Mouse (Mus musculus): ENCODE measurements around the gene Serpina1f. TPM values are rescaled to one million over a fixed set of nuclear protein-coding genes. Genes with fewer than 3 reads are reported as not detected.
A peak's percentile ranks its signal among the peaks of the same experiment; 100 is the strongest.
"Not testable (repeated sequence)": the region's sequence is repeated elsewhere in the genome, so short reads cannot be mapped to it uniquely, and the experiment has no call there.

Gene Serpina1f
- not detected for total RNA-seq (2021)

DNA sequence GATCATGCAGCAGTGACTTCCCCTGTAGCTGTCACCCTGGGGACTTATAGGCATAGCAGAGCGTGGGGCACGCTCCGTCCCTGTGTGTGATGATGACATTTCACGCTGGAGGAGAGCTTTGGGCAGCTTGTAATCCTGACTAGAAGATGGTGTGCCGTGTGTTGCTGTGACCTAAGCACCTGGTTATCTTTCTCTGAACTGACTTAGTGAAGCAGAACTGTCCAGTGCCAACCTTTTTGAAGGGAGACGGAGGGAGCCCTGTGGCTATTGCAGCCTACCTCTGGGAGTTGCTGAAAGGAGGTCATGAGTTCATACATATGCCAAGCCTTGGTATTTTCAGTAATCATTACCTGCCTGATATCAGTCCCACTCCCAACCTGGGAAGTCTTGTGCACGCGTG, at the start of gene Serpina1f:
Gene Serpina1f, minus strand, starts transcription at position 101 of the 400 bp plus-strand sequence.
- DNase-seq (ENCODE audit: low spot score in 2 of 2) = no peak
- intact Hi-C loops (cut with DNase I) = no loop called here

DNA sequence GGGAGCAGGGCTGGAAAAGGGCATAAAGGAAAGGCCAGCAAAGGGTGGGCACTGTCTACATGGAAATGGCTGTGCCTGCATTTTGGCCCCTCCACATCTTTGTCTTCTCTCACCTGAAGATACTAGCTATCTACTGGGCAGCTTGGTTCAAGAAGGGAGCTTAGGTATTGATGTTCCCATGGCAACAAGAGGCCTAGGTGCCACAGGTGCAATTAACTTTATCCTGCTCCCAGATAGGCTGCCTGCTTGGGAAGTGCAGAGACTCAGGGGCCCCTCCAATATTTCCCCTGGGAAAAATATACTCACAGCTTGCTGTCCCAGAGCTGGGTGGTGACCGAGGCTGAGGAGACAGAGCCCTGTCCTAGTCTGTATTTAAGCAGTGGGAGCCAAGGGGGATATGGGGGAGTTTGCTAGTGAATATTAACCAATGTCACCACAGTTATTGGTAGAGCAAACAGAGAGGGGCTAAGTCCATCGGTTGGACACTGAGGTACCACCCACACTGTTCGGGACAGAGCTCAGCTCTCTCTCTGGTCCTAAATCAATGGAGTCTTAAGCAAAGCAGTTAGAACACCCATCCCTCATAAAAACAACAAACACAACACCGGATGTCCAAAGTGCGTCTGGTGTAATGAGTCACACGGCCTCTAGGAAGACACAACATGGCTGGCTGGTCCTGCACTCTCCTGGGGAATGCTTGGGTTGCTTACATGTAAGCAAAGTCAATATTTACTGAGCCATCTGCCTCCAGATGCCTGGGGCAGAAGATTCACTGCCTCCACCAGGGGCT, 42.7 kb upstream of the Serpina1f start:
- DNase-seq (ENCODE audit: low spot score in 2 of 2); intact Hi-C loops (cut with DNase I): not testable (repeated sequence)

DNA sequence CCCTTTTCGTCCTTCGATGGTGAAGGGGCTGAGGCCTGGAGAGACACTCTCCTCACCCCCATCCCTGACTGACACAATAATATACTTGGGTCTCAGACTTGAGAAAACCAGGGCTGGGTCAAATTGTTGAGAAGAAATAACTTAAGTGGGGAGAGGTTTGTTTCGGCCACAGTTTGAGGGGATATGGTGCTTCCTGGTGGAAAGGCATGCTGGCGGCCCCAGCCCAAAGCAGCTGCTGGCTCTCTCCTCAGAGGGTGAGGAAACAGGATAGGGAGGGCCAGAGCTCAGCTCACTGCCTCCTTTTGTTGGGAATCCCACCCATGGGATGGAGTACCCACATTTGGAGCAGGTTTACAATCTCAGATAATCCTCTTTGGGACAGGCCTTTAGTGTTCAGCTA, 40.2 kb upstream of the Serpina1f start:
- intact Hi-C loops (cut with DNase I); DNase-seq (ENCODE audit: low spot score in 2 of 2): not testable (repeated sequence)

DNA sequence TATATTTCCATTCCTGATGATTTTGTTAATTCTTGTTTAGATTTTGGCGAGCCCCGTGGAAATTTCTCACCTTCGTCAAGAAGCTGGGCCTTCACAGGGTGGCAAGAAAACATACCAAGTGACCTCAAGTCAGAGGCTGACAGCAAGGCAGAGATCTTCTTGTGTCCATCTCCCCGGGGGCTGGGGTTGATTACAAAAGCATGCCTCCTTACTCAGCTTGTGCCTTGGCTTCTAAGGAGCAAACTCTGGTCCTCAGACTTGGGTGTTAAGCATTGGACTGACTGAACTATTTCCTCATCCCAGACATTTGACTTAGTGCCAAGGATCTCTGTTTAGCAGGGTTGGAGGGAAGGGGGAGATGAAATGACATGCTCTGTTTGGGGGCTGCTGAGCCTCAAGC, 39.8 kb upstream of the Serpina1f start:
- intact Hi-C loops (cut with DNase I) = not testable (repeated sequence)

DNA sequence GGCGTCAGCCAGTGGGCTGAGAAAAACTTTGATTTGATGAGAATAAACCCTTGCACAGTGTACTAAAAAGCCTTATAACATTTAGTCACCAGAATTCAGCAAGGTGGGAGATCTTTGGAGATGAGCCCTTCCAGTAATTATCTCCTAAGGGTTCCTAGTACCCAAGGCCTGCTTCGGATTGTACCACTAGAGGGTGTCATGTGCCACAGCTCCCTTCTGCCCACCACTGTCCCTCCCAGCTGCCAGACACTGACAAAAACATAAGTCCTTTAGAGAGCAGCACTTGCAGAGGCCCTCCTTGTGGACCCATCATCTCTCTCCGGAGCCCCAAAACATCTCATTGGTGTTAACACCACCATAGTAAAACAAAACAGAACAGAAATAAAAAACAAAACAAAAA, 16.2 kb upstream of the Serpina1f start:
- DNase-seq (ENCODE audit: low spot score in 2 of 2) = no peak
- intact Hi-C loops (cut with DNase I) = no loop called here

More for the DNA sequence above, 39.8 kb upstream of the Serpina1f start:
- not testable (repeated sequence) for DNase-seq (ENCODE audit: low spot score in 2 of 2)

DNA sequence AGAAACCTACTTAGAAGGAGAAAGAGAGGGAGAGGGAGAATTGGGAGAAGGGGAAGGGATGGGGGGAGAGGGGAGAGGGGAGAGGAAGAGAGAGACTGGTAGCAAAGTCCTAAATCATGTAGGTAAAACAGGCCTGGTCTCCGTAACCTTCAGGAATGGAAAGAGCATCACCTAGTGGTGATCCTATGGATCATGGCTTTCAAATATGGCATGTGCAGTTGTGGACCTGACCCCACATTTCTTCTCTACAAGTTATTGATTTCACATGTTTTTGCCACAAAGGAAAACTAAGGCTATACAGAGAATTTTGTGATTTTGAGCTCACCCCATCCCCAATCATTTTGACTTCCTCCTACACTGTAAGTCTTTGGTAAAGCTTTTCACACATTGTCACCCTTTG, 15.1 kb upstream of the Serpina1f start:
- no peak for DNase-seq (ENCODE audit: low spot score in 2 of 2)
- intact Hi-C loops (cut with DNase I) = no loop called here

DNA sequence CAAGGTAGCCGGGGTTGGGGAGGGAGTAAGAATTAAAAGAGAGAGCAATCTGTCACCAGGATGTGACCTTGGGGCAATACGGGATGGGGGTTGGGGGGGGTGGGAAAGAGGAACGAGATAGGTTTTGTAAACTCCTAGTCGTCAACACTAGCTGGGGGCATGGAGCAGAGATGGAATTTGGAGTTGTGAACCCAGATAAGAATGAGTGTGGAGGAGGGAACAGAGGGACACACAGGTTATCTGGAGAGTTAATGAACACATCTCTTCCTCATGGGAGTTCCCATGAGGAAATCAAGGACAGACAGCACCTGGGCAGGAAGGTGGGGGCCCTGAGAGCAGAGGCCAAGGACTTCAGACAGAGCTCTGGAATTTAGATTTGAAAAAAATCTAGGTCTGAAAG, 10.8 kb upstream of the Serpina1f start:
- no peak for DNase-seq (ENCODE audit: low spot score in 2 of 2)
- intact Hi-C loops (cut with DNase I) = no loop called here

DNA sequence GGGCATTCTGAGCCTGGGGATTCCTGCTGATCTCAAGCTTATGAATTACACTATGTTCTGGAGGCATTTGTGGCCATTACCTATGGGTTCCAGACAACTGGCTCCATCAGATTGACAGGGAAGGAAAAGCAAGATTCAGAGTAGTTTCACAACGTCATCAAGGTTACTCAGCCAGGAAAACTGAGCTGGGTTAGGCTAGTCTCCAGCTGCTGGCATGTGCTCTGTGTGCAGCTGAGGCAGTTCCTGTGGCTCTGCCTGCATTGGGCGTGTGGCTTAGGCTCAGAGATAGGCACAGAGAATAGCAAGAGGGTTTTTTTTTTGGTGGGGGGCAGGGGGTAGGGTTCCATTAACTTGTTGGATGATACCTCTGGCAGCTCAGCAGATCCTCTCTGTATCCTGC, 10.2 kb upstream of the Serpina1f start:
- no peak for DNase-seq (ENCODE audit: low spot score in 2 of 2)
- intact Hi-C loops (cut with DNase I) = no loop called here

DNA sequence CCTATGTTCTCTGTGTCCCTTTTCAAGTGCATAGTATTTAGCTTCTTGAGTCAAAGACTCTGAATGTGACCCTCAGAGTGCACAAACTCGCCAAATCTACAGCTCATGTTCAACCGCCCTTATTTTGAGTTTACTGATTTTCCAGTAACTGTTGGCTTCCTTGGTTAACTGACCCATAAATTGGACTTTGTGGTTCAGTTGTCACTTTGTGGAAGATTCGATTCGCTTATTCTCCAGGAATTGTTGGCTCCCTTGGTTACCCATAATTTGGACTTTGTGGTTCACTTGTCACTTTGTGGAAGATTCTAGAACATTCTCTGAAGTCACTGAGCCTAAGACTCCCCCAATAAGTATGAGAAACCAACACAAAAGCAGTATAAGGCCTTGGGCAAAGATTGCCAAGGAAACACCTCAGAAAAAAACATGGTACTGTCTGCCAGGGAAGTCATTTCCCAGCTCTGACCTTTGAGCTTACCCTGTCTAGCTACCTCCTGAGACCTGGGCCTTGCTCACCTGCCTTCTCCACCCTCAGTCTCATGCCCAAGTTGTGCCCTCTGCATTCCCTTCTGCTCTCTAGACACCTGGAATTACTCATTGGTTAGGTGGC, 4.9 kb upstream of the Serpina1f start:
- intact Hi-C loops (cut with DNase I) = no loop called here
- DNase-seq (ENCODE audit: low spot score in 2 of 2) = no peak

DNA sequence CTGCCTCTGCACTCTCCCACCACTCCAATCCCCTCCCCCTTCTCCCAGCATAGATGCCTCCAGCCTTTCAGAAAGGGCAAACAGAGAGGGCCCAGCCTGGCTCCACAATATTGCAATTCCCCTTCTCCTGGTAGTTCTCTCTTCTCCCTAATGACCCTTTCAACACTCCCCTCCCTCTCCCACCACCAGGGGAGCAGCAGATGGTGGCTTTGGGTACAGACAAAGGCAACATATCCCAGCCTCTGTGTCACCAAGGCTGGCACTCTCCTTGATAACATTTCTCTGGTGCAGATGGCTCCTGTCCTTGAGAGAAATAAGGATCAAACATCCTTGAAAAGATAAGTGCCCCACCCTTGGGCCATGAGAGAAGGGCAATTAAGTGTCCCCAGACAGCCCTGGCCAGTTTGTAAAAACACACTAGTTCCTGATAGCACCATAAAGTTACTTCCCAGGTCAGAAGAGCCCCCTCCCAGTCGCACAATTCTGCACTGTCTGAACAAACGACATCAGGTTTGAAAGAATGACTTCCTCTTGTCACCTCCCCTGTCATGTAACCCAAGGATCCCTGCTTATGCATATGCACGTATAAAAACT, 7.0 kb downstream of the Serpina1f start:
- DNase-seq (ENCODE audit: low spot score in 2 of 2) = no peak
- intact Hi-C loops (cut with DNase I) = no loop called here

DNA sequence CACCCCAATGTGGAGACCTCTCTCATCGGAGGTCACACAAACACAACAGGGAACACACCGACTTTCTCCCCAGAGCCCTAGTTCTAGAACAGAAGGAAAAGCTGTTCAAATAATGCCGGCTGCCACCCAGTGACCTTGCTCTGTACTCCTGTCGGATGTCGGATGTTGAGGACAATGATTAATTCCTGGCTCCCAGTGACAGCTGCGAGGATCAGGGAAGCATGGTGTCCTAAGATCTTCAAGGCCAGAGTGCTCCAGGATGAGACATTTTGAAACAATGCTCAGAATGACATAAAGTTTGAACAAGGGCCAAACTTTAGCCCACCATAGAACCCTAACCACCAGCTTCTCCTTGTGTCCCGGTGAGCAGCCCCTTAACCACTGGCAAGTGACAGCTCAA, 8.3 kb downstream of the Serpina1f start:
- intact Hi-C loops (cut with DNase I) = no loop called here
- DNase-seq (ENCODE audit: low spot score in 2 of 2) = no peak

DNA sequence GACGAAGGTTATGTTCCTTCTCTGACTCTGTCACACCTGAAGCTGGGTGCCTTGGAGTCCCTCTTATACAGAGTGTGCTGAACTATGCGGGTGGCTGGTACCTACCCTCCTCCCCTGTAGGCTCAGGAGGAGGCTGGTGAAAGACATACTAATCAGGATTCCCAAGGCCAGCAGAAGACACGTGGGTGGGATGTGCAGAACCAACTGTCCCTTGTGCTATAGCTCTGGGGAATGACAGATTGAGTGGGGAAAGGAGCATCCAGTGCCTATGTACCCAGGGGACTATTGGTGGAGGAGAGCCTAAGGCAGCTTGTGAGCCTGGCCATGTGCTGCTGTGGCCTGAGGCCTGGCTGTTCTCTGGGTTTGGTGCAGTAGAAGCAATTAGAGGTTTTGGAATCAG, 9.3 kb downstream of the Serpina1f start:
- DNase-seq (ENCODE audit: low spot score in 2 of 2) = peak; percentile 47 to 50
- intact Hi-C loops (cut with DNase I) = no loop called here

DNA sequence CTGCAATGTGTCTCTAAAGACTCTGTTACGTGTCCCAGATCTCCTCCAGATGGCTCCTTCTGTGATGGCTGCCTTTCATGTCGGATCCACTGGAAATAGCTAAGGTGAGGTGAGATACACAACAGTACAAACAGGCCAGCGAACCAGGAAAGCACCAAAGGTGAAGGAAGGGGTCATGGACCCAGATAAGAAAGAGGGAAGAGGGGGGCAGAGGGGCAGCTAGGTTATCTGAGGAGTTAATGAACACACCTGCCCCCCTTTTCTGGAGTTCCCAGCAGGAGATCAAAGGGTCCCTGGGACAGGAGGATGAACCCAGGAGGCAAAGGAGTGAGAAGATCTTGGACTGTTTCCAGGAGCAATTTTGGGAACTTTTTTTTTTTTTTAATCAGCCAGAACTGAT, 9.9 kb downstream of the Serpina1f start:
- DNase-seq (ENCODE audit: low spot score in 2 of 2) = no peak
- intact Hi-C loops (cut with DNase I) = no loop called here

DNA sequence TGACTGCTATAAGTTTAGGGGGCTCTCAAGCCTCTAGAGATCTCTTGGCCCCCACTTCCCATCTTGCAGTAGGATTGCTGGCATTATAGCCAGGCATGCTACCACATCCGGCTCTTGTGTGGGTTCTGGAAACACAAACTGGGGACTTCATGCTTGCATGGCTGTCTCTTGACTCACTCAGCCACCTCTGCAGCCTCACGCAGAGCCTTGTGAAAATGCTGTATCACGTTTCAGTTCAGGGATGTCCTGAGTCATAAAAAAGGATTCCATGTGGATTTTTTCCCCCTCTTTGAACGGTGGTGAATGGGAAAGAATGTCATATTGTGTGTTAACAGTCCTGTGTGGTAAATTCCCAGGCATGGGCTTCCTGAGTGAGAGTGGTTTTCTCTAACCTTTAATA, 11.6 kb downstream of the Serpina1f start:
- intact Hi-C loops (cut with DNase I) = no loop called here
- no peak for DNase-seq (ENCODE audit: low spot score in 2 of 2)

DNA sequence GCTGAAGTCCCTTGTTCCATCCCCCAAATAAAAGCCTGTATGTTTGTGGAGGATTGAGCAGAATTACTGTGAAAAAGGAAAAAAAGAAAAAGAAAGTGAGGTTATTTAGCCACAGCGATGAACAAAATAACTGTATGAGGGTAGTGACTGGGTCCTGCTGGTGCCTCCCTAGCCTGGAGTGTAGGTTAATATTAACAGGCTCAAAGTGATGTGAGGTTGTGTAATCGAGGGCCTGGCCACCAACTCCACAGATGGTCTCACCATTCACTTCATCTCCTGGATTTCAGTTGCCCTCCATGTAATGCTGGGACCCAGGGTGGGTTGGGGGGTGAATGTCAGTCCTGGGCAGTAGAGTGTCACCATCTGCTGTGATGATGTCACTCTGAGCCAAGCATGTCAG, 13.6 kb downstream of the Serpina1f start:
- DNase-seq (ENCODE audit: low spot score in 2 of 2) = no peak
- intact Hi-C loops (cut with DNase I) = no loop called here

DNA sequence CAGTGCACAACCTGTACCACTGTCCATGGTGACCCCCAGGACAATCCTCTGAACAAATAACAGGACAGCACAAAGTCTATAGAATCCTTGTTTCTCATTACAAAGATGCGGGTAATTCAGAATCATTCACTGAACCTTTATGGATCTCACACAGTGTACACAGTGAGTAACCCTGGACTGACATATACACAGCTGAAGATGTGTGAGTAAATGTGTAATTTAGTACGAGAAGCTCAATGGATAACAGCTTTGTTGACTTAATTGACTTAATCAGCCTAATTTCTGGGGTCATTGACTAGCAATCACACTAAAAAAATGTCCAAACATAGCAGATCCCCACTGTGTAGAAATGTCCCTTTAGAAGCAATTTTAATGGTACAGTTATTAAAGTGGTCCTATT, 14.2 kb downstream of the Serpina1f start:
- no peak for DNase-seq (ENCODE audit: low spot score in 2 of 2)
- intact Hi-C loops (cut with DNase I) = no loop called here

DNA sequence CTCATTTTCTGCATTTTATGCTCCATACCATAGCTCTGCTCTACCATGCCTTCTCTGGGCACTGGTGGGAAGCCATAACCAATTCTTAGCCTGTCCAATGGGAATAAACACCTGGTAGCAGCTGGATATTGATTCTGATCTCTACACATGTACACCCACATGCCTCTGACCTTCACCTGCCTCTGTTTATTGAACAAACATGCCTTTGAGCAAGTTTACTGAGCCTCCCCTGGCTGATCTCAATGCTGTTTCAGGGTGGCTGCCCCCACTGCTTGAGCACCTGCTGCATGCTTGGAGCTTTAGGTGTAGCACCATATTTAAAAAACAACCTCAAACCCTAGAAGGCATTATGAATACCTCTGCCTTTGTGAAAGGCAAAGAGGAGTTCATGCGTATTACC, 15.5 kb downstream of the Serpina1f start:
- intact Hi-C loops (cut with DNase I); DNase-seq (ENCODE audit: low spot score in 2 of 2): not testable (repeated sequence)

DNA sequence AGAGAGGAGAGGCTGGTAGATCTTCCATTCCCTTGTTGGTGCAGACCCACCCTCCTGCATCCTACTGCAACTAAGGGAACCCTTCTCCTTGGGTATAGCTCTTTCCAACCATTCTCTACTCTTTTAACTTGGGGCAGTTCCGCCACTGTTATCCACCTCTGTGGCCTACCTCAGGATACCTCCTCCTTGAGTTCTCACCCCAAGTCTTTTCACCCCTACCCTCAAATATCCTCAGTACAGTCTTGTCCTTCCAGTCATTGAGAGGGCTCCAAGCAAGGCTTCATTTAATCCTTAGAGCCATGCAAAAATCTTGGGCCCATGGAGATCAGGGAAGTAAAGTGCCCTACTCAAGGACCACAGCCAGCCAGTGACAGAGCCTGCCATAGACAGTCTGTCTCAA, 19.3 kb downstream of the Serpina1f start, which contains the start of gene Serpina16:
Gene Serpina16, minus strand, starts transcription at position 101 of the 400 bp plus-strand sequence.
- DNase-seq (ENCODE audit: low spot score in 2 of 2) = no peak
- intact Hi-C loops (cut with DNase I) = no loop called here

DNA sequence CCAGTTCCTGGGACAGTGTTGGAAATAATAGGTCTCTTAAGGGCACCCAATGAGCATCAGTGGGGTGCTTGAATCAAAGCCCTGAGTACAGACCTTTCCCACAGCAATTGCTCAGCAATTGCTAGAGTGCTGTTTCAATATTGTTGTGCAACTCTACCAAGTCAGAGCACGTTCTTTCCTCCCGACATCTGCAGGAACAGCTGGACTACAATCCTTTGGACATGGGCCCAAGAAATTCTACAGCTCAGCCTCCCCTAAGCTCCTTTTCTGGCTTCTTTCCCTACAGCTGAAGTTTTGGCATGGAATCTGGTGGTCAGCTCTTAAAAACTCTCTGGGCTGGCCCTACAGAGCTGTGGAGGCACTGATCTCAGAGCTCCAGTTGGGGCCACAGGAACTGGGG, 22.1 kb downstream of the Serpina1f start:
- intact Hi-C loops (cut with DNase I) = no loop called here
- no peak for DNase-seq (ENCODE audit: low spot score in 2 of 2)

DNA sequence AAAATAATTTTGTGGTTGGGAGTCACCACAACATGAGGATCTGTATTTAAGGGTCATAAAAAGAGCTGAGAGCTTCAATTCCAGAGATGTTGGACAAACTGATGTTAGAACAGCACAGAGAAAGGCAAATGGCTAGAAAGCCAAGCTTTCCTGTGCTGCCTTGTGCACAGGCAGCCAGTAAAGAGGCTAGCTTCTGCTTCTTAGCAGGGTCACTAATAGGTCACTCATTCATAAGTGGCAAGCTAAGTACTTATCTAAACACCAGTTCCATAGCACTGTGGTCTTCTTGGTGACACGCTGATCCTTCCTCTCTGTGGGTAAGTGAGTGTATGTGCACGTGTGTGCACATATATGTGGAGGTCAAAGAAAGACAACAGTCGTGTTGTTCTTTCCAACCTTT, 23.8 kb downstream of the Serpina1f start:
- no peak for DNase-seq (ENCODE audit: low spot score in 2 of 2)
- intact Hi-C loops (cut with DNase I) = no loop called here

DNA sequence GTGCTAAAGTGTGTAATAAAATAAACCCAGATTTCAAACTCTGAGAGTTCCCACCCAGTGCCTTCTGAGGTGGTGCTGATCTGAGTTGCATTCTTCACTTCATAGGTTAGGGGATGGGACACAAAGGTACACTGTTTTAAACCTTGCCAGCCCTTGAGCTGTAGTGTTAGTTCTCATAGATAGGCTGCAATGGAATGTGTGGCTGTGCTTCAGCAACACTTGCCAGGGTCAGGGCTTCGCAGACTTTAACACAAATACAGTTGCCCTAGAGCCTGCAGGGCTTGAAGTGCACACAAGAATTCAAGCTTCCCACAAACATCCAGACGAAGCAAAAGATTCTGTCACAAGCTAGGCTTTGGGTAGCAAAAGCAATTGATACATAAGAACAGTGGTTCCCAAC, 24.4 kb downstream of the Serpina1f start:
- DNase-seq (ENCODE audit: low spot score in 2 of 2) = no peak
- intact Hi-C loops (cut with DNase I) = no loop called here

Data from left cerebral cortex, postnatal 36 days (tissue).